Mouse (Mus musculus): ENCODE measurements around the gene Kdm2b.

The Kdm2b gene

DNA sequence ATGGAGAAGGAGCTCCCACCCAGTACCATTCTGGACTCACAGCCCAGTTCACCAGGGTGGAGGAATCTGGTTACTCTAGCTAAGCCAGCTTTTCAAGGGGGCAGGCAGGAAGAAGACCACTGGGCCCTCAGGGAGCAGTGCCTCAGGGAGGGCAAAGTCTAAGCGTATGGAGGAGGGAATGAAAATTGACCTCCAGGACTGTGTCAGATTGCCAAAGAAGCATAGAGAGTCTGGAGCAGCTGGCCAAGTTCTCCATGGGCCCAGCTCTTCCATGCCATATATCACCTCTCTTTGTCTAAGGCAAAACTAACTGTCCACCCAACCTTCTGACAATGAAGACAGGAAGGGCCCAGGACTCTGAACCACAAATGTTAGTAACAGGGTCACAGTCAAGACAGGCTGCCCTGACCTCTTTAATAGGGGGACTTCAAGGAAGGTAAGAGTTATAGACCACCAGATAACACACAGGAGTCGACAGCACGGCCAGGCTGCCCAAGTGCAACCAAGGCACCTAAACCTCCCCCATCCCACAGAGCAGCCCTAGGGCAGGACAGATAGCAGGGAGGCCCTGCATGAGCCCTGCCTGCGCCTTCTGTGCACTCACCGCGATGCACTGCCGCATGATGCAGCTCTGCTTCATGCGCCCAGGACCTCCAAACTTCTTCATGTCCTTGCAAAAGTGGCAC lies 101.6 kb downstream of the Kdm2b start:
- DNase-seq: peak; percentile 45 to 66

DNA sequence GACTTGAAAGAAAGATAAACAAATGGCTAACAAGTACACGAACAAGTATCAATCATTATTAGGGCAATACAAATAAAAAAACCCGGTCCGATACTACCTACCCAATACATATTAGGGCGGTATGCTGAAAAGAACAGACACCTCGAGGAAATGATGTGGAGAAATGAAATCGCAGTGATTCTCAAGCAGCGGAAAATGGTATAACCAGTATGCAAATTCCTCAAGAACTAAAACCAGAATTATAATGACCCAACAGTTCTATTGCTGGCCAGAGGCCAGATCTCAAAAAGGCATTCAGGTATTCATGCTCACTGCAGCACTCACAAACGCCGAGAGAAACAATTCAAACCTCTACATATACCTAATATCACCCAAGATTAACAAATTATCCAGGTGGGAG lies 102.6 kb downstream of the Kdm2b start:
- no peak for DNase-seq

DNA sequence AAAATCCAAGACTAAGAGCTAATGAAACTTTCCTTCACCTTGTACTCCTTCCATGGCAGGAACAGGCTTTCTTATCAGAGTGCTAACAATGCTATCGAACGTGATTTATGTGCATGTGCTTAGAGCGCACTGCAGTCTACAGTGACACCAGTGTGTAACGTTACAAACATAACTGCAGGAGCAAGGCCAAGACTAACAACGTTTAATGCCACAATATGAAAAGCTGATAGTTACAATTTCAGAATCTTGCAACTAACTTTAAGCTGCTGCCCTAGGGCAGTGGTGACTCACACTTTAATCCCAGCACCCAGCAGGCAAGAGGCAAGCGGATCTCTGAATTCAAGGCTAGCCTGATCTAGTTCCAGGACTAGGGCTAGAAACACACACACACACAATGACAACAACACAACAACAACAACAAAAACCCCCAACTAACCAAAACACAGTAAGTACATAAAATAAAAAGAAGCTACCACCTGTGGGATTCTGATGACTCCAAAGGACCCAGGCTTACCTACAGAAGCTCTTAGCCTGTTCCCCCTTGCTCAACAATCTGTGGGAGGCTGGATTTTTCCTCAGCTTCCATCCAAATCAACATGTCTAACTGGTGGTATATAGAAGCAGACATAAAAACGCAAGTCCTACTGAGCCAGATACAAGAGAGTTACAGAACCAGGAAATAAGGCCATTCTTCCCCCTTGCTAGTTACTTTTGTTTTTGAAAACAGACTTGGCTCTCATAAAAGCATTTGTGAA lies 104.9 kb downstream of the Kdm2b start:
- no peak for DNase-seq

DNA sequence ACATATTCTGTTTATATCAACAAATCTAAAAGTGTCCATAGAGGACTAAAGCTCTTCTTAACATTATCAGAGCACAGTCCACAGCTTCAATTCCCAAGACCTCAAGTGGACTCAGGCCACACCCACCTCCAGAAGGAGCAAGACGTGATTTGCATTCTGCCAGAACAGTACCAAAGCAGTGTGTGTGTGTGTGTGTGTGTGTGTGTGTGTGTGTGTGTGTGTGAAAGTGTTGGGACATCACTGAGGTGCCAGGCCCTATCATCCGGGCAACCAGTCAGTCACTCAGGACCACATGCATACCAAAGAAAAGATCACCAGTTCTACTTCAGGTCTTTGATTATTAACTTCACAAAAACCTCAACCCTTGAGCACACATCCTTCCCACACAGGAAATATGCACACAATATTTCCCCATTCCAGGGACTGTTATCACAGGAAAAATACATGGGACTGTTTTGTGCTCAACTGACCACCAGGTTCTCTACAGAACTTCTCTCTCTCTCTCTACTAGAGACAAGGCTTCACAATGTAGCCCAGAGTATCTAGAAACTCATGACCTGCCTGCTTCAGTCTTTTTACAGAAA lies 105.9 kb downstream of the Kdm2b start:
- no peak for DNase-seq

DNA sequence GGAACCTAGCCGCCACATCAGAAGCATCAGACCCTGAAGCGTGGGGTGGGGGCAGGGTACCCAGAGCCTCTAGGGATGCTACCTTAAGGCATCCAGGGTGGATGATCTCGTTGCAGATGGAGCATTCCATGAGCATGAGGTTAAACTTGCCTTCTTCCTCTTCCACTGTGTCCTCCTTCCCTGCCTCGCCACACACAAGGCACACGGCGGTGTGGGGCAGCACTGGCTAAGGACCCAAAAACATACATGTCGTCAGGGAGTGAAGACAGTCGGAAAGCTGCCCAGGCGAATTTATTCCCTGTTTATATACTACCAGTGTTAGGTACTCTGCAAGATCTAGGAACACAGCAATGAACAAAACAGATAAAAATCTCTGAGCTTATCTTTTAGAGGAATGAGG lies 106.4 kb downstream of the Kdm2b start:
- no peak for DNase-seq

DNA sequence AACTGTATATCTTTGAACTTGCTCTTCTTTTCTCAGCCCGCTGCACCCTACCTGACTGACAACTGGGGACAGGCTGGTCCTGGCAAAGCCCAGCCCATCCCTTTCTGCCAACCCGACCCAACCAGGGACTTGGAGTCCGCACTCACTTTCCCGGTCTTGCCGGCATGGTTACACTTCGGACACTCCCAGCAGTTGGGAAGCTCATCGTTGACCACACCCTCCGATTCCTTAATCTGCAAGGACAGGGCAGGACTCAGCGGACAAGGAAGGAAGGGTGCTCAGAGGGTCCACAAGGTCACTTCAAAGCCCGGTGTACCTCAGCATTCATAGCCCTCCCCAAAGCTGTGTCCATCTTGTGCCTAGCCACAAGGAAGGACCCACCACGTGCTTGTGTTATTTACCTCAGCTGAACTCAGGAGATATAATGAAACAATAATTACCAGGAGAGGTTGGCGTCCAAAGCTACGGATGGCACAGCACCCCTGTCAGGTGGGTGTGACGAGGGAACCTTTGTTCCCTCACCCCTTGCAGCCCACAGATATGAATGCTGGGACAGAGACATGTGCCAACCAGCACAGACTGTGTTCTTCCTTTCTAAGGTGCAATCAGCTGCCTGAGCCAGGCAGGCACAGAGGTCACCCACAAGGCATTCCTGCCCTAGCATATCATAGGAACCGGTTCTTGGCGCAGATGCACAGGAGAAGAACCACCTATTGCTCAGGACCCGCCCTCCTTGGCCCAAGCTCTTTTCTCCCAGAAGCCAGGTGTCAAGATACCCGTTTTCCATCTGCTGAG lies 107.2 kb downstream of the Kdm2b start:
- peak; percentile 68 to 69 for DNase-seq

DNA sequence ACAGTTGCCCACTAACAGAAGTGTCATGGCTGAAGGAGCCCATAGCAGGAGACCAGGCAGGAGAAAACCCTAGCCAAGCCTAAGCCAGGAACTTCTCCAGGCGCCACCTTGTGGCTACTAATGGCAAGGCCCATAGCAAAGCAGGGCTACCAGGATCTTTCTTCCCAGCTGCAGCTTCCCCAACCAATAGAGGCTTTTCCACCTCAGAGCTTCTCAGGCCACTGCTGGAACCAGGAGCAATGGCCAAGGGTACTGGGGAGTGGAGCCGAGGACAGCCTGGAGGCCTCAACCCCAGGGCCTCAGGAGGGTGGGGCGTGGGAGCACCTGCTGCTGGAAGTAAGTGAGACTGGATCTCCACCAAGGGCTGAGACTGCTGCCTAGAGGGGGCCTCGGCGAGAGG lies 108.3 kb downstream of the Kdm2b start:
- DNase-seq: peak; percentile 66 to 84

DNA sequence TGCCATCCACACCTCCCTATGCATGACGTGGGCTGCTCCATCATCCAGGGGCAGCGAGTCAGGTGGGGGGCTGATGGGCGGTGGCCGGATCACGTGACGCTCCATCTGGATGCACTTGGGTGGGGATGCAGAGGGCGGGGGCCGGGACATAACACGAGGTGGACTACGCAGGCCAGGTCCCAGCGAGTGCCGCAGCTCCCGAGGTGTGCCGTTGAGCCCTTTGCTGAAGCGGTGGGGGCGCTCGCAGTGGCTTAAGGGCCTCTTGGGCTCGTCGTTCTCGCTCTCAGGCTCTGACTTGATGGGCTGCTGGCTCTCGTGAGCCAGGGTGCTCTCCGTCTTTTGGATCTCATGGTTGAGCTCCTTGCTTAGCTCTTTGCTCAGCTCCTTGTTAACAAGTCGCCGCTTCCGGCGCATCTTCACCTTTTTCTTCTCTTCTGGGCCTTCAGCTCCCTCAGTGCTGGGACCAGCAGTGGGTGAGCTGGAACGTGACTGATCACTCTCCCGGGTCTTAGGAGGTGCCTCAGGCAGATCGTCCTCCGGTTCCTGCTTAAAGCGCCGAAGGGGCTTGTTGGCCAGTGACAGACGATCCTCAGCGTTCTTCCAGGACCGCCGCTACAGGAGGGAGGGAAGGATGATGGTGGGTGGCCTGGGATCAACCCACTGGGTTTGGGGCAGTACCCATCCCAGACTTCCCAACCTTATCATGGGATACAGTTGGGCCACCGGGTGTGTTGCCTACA lies 109.2 kb downstream of the Kdm2b start:
- DNase-seq: no peak

DNA sequence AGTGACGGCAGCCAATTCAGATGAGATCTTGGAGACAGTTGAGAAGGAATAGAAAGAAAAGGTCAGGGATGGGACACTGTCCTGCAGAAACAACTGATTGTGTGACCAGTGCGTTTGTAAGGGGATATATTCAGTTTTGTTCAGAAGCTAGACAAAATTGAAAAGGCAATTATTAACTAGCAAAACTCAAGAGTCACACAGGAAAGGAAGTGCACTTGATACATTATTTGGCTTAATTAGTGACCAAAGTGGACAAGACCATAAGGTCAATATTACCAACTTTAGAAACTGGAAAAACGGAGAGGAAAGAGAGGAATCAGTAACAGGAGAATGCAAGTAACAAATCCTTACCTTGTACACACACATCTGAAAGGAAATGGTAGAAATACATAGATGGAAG lies 113.0 kb downstream of the Kdm2b start:
- DNase-seq: no peak

DNA sequence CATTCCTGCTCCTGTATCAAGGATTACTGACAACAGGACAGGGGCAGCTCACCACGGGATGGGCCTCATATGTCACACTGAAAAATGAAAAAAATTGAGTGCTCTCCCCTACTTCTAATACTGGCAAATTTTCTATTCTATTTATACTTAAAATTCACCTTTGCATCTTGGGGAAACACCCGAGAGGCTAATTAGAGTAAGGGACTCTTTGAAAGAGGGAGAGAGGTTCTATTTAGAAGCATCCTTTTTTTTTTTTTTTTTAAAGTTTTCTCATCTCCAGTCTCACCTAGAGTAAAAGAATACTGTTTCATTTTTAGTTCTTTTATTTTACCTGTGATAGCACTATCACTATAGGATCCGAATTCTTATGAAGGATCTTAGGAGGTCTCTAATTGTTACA lies 115.3 kb downstream of the Kdm2b start:
- DNase-seq: no peak

DNA sequence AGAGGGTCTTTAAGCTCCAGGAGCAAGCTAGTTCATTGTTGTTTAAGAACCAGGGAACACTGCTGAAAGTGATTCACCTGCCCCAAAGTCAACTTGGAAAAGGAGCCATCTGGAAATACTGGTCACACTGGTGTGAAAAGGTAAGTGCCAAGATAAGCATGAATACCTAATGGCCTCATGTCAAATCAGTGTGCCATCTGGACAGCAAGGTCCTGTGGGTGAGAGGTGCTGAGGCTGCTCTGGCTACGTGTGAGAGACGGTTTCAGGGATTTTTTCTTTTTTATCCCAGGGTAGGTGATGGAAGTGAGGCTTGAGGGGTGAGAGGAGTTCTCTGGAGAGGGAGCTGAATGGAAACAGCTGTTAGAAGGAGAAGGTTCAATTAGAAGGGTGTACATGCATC lies 116.0 kb downstream of the Kdm2b start:
- no peak for DNase-seq

DNA sequence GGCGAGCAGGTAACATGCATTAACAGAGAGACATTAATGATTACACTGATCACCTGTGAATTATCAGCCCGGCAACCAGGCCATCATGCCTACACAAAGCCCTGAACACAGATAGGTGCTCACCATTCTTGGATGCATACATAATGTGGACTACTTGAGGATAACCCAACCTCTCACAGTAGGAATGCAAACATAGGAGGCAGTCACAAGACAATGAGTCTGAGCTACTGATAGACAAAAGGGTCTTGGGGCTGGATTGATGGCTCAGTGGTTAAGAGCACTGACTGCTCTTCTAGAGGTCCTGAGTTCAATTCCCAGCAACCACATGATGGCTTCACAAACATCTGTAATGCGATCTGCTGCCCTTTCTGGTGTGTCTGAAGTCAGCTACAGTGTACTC lies 117.0 kb downstream of the Kdm2b start:
- no peak for DNase-seq

DNA sequence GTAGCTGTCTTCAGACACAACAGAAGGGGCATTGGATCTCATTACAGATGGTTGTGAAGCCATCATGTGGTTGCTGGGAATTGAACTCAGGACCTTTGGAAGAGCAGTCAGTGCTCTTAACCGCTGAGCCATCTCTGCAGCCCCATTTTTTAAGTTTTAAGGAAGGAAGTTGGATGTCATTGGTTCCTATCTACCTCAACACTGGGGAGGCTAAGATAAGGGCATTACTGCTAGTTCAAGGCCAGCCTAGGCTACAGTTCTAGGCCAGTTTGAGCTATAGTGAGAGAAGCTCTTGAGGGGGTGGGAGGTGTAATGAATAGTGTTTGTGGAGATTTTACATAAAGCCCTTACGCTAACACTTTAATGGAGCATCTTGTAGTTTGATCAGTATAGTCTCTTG lies 126.6 kb downstream of the Kdm2b start:
- no peak for DNase-seq

DNA sequence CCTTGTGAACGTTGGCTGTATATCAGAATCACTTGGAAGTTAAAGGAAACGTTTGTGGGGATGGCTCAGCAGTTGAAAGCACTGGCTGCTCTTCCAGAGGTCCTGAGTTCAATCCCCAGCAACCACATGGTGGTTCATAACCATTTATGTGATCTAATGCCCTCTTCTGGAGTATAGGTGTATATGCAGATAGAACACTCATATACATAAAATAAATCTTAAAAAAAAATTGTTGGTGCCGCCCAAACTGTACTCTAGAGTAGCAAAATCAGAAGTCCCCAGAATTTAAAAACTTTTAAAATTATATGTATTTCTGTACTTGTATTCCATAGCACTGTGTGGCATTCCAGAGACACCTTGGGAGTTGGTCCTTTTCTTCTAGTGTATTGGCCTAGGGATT lies 133.8 kb downstream of the Kdm2b start:
- DNase-seq: no peak

DNA sequence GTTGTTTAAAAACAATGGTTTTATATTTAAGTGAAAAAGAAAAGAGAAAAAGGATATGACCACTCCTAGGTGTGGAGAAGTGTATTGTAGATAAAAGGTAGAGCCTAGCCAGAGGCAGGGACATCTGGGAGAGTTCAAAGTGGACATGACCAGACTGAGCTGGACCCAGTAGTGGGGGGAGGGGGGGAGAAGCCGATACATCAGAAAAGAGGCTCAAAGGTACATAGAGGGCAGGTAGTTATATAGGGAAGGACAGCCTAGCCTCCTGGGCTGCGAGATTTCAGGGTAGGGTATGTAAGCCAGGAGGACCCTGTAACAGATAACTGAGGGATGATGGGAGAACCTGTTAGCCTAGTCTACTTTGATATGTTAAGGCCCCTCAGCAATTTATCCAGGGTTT lies 137.0 kb downstream of the Kdm2b start:
- DNase-seq: no peak

DNA sequence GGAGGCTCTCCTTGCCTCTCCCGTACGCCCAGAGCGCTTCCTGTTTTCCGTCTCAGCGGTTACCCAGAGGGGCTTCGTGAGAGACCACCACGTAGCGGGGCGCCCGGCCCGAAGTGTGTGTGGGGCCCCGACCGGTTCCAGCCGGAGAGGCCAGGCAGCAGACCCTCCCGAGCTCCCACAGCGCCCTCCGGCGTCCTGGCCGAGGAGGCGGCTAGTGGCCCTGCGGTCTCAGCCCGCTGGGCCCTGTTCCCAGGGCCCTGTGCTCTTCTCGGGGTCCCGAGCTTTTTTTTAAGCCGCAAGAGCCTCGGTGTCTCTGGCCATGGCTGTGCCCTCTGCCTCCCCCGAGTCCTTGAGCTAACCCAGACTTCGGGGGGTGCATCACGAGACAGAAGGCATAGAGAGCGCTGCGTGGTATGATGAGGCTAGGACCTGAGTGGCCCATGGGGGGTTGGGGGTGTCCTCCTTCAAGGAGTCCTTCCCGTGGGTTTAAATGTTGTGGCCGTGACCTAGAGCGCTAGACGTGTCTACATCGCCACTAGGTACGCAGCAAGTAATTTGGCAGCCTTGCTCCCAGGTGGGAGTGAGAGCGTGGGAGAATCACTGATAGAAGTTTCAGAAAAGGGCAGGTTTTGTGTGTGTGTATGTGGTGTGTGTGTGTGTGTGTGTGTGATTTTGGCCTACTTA lies 139.2 kb downstream of the Kdm2b start:
- DNase-seq: peak in 1 of 2 experiments; percentile 70

DNA sequence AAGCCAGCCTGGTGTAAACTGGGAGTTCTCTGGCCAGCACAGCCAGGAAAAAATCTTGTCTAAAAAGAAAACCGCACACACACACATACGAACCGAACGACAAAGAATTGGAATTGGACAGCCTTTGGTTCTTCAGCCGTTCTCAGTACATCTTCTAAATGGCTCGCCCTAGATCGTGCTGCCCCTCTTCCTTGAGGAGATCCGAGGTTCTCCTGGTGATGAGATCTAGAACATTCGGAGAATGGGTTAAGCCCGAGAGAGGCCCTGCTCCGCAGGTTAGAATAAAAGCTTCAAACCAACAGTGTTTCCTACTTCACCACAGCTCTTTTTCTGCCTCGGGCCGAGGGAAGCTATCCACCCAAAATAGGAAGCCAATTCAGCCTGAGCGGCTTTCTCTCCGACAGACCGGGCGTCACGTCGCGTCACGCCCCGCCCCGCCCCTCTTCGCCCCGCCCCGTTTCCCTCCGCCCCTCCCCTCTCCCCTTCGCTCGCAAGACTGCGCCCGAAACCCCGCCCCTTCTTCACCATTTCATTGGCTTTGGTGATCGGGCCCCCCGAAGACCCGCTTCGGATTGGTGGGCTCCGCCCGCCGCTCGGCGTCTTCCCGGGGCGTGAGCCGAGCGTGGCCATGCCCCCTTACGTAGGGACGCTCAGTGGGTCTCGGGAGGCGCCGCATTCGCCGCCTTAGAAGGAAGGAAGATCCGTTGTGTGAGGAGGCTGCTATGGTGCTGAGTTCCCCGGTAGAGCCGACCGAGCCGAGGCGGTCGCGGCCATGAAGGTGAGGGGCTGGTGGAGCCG lies 139.9 kb downstream of the Kdm2b start, which contains the start of gene Rnf34:
Gene Rnf34, plus strand, starts transcription at position 528 of the 798 bp plus-strand sequence.
- DNase-seq: peak; percentile 98 to 99

DNA sequence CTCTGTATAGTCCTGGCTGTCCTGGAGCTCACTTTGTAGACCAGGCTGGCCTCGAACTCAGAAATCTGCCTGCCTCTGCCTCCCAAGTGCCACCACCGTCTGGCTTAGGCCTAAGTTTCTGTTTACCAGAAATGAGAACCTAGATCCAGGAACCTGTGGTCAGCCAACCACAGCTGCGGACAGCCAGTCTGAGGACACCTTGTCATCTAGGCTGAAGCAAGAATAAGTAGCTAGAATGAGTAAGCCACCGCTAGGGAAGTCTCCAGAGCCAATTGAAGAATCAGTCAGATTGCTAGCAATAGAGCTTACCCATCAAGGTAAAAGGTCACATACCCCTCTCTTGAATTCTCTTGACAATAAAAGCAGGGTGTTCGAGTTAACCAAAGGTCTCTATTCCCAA lies 145.8 kb downstream of the Kdm2b start:
- no peak for DNase-seq

DNA sequence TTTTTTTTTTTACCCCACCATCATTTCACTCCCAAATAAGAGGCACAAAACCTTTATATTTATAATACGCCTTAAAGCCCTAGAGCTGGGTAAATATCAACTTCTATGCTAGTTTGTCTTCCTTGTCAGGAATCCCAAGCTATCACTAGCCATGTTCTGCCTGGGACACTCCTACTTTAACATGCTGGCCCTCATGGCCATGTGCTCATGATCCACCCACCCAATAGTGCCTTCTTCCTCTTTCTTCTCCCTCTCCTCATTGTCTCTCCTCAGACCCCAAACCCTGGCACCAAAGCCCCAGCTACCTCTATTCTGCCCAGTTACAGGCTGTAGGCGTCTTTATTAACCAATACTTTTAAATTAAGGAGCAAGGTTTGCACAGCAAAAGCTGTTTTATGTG lies 148.5 kb downstream of the Kdm2b start:
- no peak for DNase-seq

DNA sequence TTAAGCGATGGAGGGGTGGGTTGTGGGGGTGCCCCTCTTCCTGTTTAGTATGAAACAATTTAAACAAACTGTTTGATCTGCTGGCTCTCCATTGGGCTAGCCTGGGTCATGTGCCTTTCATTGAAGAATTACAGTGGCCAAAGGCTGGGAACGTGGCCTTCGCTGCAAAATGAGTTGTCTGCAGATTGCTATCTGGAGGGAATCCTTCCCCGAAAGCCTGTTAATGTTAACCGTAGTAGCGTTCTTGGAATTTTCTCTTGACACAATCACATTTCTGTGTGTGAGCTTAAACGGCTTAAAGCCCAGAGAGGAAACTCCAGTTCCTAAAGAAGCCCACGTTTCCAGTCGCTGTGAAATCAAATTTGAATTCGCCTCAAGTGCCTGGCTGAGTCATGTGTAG lies 156.6 kb downstream of the Kdm2b start:
- DNase-seq: no peak

DNA sequence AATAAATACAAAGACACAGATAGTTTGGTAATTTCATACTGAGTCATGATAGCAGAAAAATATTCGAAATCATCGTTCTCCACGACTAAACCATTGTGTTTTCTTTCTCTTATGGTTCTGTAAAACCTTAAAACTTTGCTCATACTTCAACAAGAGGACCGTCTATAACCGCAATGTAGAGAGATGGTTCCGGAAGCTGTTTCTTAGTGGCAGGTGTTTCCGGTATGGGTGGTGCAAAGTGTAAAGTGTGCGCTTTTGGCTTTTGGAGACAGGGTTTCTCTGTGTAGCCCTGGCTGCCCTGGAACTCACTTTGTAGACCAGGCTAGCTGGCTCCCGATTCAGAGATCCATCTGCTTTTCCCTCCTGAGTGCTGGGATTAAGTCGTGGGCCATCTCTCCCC lies 157.1 kb downstream of the Kdm2b start:
- no peak for DNase-seq
